Mouse (Mus musculus): ENCODE measurements around the gene Cxcl5.

Cxcl5 gene

DNA sequence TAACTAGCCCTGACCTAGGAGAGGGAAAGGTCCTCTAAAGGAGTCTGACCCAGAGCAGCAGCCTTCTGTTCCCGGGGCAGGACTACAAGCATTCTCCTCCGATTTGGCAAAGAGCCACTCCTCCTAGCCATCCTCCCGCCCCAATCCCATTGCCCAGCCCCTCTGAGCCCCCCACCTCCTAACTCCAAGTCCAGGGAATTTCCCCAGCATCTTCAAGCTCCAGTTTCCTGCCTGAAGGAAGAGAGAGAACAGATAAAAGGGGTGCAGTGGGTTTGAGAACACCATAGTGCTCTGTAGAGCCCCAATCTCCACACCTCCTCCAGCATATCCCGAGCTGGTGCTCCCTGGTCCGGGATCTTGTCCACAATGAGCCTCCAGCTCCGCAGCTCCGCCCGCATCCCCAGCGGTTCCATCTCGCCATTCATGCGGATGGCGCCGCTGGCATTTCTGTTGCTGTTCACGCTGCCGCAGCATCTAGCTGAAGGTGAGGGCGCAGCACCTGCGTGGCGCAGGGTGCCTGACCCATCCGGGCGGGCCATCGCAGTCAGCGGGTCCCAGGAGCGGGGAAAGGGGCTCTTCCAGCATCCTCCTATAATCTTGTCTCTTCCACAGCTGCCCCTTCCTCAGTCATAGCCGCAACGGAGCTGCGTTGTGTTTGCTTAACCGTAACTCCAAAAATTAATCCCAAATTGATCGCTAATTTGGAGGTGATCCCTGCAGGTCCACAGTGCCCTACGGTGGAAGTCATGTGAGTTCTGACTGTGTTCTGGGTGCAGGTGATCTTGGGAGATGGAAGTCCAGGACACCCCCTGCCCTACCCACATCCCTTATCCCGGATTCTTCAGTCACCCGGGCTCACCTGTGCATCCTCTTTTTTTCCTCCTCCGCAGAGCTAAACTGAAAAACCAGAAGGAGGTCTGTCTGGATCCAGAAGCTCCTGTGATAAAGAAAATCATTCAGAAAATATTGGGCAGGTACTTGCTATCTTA, at the start of gene Cxcl5:
Gene Cxcl5 (plus strand): TSS at position 284 of the 989 bp plus-strand sequence.
- in situ Hi-C loops (cut with MboI, MseI), result loop anchor here (25.0 kb wide), 1 partner anchor 372 kb away; no protein-coding TSS in a partner anchor

DNA sequence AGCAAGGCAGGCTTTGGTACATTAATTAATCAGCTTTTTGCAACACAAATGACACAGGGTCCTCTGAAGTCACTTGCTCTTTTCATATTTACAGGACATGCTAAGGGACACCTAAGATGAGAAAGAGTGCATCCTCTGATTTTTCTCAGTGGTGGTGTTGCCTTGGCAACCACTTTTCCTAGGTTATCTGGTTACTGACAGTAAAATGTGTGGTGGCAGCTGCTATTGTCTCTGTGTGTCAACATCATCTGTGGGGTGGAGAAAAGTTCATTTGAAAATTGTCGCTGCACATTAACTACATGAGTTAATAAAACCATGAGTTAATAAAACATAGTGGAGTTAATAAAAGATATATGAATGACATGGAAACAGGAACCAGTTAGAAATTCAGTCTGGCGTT, 47.8 kb upstream of the Cxcl5 start:
- in situ Hi-C loops (cut with MboI, MseI), result no loop called here

DNA sequence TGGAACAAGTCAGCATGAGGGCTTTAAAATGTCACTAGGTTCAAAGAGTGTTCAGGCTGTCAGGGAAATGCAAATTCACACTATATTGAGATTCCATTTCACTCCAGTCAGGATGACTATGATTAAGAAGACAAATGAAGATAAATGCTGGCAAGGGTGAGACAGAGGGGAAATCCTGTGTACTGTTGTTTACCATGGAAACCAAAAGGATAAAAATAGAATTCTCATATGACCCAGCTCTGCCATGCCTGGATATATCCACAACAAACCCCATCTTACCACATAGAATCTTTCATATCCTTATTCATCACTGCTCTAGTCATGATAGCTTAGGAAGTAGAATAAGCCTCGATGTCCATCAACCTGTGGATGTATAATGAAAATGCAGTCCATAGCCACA, 41.2 kb upstream of the Cxcl5 start:
- in situ Hi-C loops (cut with MboI, MseI), result no loop called here

DNA sequence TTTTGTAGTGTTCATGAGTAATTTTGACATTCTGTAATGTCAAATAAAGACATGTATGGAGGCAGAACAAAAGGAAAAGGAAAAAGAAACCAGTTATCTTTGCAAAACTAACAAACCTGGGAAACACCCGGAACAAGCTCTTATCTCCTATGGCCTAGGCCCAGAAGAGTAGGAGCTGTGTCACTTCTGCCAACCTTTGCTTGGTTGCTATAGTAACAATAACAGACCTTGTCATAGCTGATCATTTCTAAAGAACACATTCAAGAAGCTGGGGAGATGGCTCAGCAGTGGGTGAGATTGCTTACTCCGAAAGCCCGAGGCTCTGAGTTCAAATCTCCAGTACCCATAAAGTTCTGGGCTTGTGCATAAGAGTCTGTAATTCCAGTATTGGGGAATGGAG, 36.5 kb upstream of the Cxcl5 start:
- in situ Hi-C loops (cut with MboI, MseI), result no loop called here

DNA sequence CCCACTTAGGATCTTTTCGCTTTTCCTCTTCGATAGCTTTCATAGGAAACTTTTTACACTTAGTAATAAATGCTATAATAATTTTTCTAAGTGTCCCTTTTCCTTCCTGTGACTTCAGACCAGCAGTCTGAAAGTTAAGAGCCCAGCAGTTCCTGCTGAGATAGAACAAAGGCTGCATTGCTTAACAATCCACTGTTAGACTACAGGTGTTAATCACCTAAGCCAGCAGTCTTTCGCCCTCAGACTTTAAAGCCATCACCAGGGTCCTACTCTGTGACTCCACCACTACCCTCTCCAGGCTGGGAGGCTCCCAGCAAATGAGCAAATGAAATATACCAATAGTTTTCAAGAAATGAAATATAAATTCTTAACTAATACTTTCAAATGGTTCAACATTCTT, 30.9 kb upstream of the Cxcl5 start:
- in situ Hi-C loops (cut with MboI, MseI), result no loop called here

DNA sequence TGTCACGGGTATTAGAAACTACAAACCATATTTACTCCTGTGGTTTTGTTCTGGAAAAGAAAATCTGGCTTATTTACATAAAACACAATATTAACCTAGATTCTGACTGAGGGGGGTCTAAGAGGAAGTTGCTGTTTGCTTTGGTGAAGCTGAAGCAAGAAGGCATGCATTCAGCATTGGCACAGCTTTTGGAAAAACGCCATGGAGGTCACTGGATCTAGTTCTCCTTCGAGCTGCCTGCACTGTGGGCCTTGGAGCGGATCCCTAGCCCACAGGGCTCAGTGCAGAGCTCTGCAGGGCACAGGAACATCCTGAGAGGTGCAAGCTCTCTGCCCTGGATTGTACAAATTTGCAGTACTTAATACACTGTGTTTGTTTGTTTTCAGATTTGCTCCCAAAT, 27.7 kb upstream of the Cxcl5 start:
- in situ Hi-C loops (cut with MboI, MseI), result no loop called here

DNA sequence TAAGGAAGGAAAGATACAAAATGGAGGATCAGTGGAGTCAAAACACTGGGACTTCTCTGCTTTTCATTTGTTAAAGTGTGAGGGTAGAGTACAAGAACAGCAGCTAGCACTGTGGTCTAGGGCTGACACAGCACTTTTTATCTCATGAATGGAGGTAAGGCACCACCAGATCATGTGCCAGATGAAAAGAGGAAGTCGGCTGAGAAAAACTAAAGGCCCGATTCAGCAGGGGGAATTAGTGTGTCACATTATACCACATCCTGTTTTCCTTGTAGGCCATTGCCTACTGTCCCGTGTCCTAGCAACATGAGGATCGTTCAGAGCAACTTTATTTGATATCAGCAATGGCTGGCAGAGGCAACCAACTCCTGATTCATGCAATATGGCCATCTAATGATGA, 17.1 kb upstream of the Cxcl5 start:
- in situ Hi-C loops (cut with MboI, MseI), result no loop called here

DNA sequence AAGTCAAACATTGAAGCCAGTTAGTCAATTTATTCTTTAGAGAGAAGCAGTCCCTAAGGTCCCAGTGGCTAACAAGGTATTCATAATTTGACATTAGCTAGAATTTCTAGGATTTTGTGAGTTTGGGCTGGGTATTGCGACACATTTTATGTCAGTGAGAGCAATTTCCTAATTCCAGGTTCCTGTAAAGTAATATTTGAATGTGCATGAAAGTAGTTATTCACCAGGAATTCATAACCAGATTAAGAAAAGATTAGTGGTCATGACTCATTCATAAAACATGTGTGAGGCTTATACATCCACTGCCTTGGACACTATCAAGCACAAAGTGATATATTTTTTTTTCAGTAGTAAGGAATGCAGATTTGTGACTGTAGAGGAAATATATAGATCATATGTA, 5.2 kb upstream of the Cxcl5 start:
- in situ Hi-C loops (cut with MboI, MseI), result loop anchor here (25.0 kb wide), 1 partner anchor 367 kb away; no protein-coding TSS in a partner anchor

DNA sequence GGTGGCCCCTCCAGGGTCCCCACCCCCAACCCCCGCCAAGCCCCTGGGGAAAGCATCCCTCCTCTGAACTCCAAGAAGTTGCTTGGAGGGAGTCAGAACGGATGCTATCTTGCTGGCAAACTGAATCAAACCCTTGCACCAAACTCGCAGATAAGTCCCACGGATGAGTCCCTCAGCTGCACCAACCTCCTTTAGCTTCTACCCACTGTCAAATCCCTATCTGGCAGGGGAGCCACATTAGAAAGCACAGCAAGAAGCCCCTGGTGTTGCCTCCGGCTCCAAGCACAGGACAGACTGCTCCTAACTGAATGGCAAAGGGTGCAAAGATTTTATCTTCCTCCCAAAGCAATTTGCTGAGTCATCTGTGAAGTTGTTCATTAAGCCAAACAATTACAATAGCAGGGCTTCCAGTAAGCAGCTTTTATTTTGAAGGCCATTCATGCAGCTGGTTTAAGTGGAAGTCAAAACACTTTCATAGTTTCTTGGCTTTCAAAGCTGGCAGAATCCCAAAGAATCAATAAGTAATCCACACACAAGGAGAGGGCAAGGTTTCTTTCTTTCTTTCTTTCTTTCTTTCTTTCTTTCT, 1.0 kb upstream of the Cxcl5 start:
- in situ Hi-C loops (cut with MboI, MseI), result loop anchor here (25.0 kb wide), 1 partner anchor 371 kb away; no protein-coding TSS in a partner anchor

DNA sequence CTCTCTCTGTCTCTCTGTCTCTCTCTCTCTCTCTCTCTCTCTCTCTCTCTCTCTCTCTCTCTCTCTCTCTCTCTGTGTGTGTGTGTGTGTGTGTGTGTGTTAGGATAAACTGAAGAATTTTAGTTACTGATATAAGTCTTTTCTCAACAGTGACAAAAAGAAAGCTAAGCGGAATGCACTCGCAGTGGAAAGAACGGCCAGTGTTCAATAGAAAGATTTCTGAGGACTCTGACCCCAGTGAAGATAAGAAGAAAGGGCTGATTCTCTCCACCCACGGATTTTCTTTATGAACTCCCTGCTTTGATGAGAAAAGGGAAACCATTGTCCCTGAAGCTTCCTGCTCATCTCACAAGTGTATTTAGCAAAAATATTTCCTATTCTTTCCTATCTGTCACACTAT, 1.1 kb downstream of the Cxcl5 start:
- in situ Hi-C loops (cut with MboI, MseI), result loop anchor here (25.0 kb wide), 1 partner anchor 373 kb away; no protein-coding TSS in a partner anchor

DNA sequence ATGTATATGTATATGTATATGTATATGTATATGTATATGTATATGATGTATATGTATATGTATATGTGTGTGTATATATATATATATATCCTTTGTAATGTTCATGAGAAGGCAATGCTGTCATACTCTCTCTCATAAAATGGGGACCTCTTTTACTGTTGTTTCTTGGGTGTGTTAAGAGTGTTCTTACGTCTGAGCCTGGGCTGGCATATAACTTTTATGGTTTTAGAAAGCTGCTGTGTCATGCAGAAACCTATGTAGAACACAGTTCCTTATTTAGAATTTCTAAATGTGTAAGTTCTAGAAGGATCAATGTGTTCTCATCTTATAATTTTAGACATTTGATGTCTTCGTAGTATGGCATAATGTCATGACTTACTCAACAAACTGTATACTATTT, 1.7 kb downstream of the Cxcl5 start:
- in situ Hi-C loops (cut with MboI, MseI), result loop anchor here (25.0 kb wide), 1 partner anchor 374 kb away; no protein-coding TSS in a partner anchor

DNA sequence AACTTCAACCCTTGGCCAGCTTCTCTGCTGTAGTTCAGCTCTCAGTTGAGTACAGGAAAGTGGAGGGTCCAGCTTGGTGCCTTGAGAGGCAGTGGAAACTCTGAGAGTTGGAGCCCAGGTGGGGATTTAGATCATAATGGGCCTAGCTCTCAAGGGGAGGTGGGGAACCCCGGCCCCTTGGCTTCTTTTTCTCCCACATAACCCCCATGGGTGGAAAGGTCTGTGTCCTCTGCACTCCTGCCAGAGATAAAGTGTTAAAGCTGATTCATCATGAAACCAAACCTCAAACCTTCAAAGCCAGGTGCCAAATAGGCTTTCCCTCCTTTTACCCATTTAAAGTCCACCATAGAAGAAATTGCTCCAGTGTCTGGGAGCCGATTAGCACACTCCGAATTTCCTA, 2.7 kb downstream of the Cxcl5 start:
- in situ Hi-C loops (cut with MboI, MseI), result loop anchor here (25.0 kb wide), 1 partner anchor 375 kb away; no protein-coding TSS in a partner anchor

DNA sequence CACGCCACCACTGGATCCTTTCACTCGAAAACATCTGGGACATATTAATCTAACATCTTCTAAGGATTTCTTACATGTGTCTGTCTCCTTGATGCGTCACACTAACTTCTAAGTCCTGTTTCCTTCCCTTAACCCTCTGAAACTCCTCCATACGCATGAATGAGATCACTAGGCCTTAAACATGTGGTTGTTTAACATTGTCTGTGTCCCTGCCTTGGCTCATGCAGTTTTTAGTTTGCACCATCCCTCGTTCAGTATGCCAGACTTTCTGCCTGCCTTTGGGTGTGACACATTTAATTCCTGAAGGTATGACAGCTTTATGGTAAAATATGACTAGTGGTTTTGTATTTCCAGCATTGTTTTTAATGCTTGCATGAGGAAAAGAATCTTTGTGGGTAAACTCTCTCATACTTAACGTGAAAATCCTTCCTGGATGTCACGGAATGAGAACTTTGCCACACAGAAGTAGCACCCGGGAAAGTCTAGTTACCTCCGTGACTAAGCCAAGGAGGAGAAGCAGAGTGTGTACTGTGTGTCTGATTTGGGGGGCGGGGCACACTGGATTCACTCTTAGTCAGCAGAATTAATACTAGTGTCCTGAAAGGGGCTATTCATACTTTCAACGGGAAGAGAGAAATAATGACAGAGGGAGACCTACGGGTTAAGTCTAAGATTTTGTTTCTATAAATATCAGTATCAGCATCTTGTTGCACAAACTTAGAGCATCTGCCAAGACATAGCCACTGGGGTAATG, 4.9 kb downstream of the Cxcl5 start:
- in situ Hi-C loops (cut with MboI, MseI), result loop anchor here (25.0 kb wide), 1 partner anchor 377 kb away; no protein-coding TSS in a partner anchor

DNA sequence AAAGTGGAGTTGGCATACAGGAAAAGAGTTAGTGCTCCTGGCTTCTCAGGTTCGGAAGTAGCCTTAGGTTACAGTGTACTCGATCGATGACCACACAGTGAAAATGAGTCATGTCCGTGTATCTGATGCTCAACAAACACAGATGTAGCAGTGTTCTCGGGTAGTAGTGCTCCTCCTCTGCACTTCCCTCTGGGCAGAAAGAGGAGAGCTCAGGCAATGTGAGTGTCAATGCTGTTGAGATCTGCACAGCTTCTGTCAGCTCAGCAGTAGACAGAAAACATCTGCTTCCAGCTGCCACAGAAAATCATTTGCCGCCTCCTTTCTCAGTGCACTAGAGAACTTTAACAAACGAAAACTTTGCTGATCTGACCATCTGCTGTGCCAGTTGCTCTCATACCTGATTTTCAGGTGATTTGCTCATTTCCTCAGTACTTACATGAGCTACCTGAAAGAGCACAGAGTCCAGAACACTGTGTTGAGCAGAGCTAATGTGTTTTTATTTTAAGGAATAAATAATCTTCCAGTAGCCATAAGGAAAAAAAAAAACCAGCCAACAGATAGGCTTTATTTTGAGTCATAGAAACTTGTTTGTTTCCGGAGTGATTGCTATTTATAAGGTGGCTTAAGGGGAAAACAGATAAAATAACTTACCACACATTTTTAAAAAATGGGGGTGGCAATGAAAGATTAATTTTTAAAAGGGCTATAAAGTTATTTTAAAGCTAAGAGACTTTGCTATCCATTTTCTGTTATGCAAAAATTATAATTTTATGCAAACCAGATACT, 6.9 kb downstream of the Cxcl5 start:
- in situ Hi-C loops (cut with MboI, MseI), result loop anchor here (25.0 kb wide), 1 partner anchor 379 kb away; no protein-coding TSS in a partner anchor

DNA sequence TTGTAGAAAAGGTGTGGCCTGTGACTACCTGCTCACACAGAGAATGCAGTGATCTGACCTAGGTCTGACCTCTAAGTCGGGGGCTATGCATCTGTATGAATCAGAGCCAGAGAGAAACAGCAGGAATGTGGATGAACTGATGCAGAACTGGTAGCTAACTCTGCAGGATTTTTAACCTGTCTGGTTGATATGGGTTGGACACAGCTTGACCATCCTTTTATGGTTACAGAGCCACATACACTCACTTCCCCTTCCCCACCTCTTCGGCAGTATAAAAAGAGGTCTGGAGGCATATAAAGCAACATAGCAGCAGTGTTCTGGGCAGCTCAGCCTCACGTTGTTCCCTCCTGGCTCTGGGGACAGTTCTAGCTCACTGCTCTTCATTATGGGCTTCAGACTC, 9.1 kb downstream of the Cxcl5 start, which contains the start of gene Ppbp:
Gene Ppbp (plus strand): TSS at position 301 of the 400 bp plus-strand sequence.
- in situ Hi-C loops (cut with MboI, MseI), result loop anchor here (25.0 kb wide), 1 partner anchor 381 kb away; no protein-coding TSS in a partner anchor

DNA sequence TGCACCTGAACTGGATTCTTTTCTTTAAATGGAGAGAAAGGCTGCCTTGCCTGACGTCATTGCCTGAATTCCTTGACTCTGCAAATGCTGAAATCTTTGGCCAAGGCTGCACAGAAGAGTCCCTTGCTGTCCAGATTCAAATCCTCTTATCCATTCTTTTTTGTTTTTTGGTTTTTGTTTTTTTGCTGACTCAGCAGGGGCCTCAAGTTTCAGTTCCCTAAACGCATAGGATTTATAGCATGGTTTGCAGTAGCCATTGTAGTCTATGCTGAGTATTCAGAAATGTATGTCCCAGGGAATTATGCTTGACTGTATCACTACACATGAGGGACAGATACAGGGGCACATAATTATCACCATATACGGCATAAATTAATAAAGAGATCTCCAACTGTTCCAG, 12.2 kb downstream of the Cxcl5 start:
- in situ Hi-C loops (cut with MboI, MseI), result loop anchor here (25.0 kb wide), 1 partner anchor 384 kb away; no protein-coding TSS in a partner anchor

DNA sequence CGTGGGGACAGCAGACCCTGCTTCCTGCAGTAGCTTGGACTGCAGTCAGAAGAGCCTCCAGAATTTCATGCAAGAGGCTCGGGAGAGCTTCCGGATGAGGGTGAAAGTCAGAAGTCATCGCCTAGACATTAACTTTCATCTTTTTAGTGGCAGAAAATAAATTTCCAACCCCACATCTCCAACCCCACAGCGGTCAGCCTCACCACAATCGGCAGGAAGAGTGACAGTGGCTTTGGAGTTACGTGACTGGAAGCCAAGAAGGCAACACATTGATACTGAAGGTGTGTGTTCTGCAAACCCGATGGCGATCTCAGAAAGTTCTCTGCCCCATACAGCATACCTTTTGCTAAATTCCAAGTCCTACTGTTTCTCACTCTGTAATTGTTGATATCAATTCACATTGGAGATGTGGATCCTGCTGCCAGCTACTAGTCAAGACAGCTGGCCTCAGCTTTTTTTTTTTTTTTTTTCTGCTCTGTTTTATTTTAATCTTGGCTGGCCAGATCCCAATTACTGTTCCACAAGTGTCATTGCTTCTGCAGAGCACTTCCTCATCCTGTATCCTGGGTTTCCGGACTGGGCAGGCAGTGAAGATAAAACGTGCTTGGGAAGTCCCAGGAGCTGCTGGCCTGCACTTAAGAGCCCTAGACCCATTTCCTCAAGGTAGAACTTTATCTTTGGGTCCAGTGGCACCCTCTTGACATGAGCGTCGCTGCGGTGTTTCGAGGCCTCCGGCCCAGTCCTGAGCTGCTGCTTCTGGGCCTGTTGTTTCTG, 12.9 kb downstream of the Cxcl5 start, which contains the start of gene Pf4:
Gene Pf4 (plus strand): TSS at position 556 of the 774 bp plus-strand sequence.
- in situ Hi-C loops (cut with MboI, MseI), result loop anchor here (25.0 kb wide), 1 partner anchor 385 kb away; no protein-coding TSS in a partner anchor

DNA sequence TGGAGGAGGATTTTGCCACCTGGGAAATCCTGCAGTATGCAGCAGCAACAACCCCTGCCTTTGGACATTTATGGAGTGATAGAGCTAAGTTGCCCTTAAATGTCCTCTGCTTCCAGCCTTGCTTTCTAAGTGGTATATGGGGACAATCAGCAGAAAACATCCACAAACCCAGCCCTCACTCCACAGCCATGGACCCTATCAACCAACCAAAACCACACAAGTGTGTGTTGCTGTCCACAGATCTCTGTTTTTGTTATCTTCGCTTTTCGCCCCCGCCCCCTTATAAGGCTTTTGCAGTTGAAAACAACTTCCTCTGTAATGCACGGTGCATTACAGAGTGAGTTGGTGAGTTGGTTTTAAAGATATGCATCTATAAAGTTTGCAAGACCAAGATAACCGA, 16.4 kb downstream of the Cxcl5 start:
- in situ Hi-C loops (cut with MboI, MseI), result no loop called here

DNA sequence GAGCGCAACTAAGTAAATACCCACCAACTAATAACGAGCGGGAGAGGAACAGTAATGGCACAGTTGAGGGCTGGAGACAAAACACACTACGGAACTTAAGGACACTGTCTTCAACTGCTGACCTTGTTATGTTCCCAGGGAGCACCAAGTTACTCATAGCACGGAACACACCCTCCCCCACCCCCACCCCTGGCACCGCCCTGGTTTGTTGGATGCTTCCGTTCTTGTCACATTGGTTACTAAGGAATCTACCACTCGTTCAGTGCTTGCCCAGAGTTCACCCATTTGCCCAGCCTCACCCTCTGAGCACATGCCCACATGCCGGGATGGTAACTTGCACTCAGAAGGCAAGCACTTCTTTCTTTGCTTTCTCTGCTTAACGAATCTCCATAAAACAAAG, 18.5 kb downstream of the Cxcl5 start:
- in situ Hi-C loops (cut with MboI, MseI), result no loop called here

DNA sequence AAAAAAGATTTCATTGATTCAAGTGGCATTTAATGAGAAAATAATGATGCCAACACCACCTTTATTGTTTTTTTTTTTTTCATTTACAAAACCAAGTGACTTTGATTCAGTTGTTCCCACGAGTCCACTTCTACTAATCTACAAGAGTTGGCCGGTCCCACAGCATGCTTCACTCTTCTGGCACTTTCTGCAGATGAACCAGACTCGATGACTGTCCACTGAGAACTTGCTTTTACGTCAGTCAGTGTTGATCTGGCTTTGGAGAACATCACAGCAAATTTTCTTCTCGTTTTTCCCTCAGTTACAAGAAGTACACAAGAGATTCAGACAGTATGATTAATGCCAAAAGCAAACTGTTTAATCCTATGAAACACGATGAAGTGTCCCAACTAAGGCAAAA, 19.7 kb downstream of the Cxcl5 start:
- in situ Hi-C loops (cut with MboI, MseI), result no loop called here
